Mouse (Mus musculus): ENCODE data around the gene Ptch1. TPM values are rescaled to one million over a fixed set of nuclear protein-coding genes. Genes with fewer than 3 reads are reported as not detected.
A peak's percentile ranks its signal among the peaks of the same experiment; 100 is the strongest.

The Ptch1 gene
- polyA plus RNA-seq, 1 experiment, result 2.2 TPM

GRCm38 (mm10) chr13:63572453-63573255, 744 bp downstream of the Ptch1 start:
- Histone ChIP-seq H3K4me2 (ENCODE audit: low read depth) (peak overlapping the region; percentile 55), H3ac (ENCODE audit: control insufficient read depth, insufficient read length) (no peak overlapping the region), H3K4me3 (no peak overlapping the region), H3K79me2 (ENCODE audit: control insufficient read depth, insufficient read depth) (no peaks in the 10 kb centered on the region), H3K27me3 (ENCODE audit: control insufficient read depth, insufficient read depth, insufficient read length) (peaks cover 31% of the 10 kb centered on the region), H3K36me3 (ENCODE audit: control insufficient read depth, insufficient read depth) (no peaks in the 10 kb centered on the region)
- TF ChIP-seq CEBPB (IDR thresholded peaks at IDR 0.05; ENCODE audit: insufficient read depth, poor library complexity, severe bottlenecking) (no peak), TCF3 (IDR thresholded peaks at IDR 0.05; ENCODE audit: insufficient read length, low read depth) (no peak)

- TF ChIP-seq USF1 (IDR thresholded peaks at IDR 0.05; ENCODE audit: low read depth) (no peak), MAX (IDR thresholded peaks at IDR 0.05; ENCODE audit: low read depth) (no peak), REST (IDR thresholded peaks at IDR 0.05; ENCODE audit: insufficient read depth, insufficient read length) (no peak), CEBPB (IDR thresholded peaks at IDR 0.05; ENCODE audit: insufficient read depth, poor library complexity, severe bottlenecking) (no peak), E2F4 (IDR thresholded peaks at IDR 0.05; ENCODE audit: insufficient read depth) (no peak), MYOD1 (IDR thresholded peaks at IDR 0.05; ENCODE audit: control insufficient read depth in 1 of 3, insufficient read length in 2 of 3, low read depth in 2 of 3) (no peak), TCF3 (IDR thresholded peaks at IDR 0.05; ENCODE audit: insufficient read length, low read depth) (no peak), TCF12 (IDR thresholded peaks at IDR 0.05; ENCODE audit: insufficient read depth, poor library complexity, severe bottlenecking) (no peak), SRF (IDR thresholded peaks at IDR 0.05; ENCODE audit: control insufficient read depth, insufficient read length, low read depth) (no peak), POLR2A (IDR thresholded peaks at IDR 0.05; ENCODE audit: insufficient read length, low read depth) (no peak), POLR2AphosphoS2 (IDR thresholded peaks at IDR 0.05; ENCODE audit: insufficient read length, low read depth) (no peak), MYOG (IDR thresholded peaks at IDR 0.05; ENCODE audit: control insufficient read depth in 1 of 3, insufficient read depth in 1 of 3, insufficient read length in 2 of 3, low read depth in 2 of 3) (no peak)
- Histone ChIP-seq H3K4me2 (ENCODE audit: low read depth) (peak overlapping the region; percentile 55), H3K4me3 (no peak overlapping the region), H3K36me3 (ENCODE audit: control insufficient read depth, insufficient read depth) (no peaks in the 10 kb centered on the region), H3K79me2 (ENCODE audit: control insufficient read depth, insufficient read depth) (no peaks in the 10 kb centered on the region), H3K27me3 (ENCODE audit: control insufficient read depth, insufficient read depth, insufficient read length) (peaks cover 31% of the 10 kb centered on the region), H3ac (ENCODE audit: control insufficient read depth, insufficient read length) (no peak overlapping the region)
Measured at GRCm38 (mm10) chr13:63572111-63572452, 1.3 kb downstream of the Ptch1 start.

- Histone ChIP-seq H3K79me2 (ENCODE audit: control insufficient read depth, insufficient read depth) (no peaks in the 10 kb centered on the region), H3K27me3 (ENCODE audit: control insufficient read depth, insufficient read depth, insufficient read length) (peaks cover 26% of the 10 kb centered on the region), H3K36me3 (ENCODE audit: control insufficient read depth, insufficient read depth) (no peaks in the 10 kb centered on the region), H3ac (ENCODE audit: control insufficient read depth, insufficient read length) (no peak overlapping the region), H3K4me3 (no peak overlapping the region), H3K4me2 (ENCODE audit: low read depth) (no peak overlapping the region)
- TF ChIP-seq TCF12 (IDR thresholded peaks at IDR 0.05; ENCODE audit: insufficient read depth, poor library complexity, severe bottlenecking) (no peak), USF1 (IDR thresholded peaks at IDR 0.05; ENCODE audit: low read depth) (no peak), MAX (IDR thresholded peaks at IDR 0.05; ENCODE audit: low read depth) (no peak), TCF3 (IDR thresholded peaks at IDR 0.05; ENCODE audit: insufficient read length, low read depth) (no peak)
Measured at GRCm38 (mm10) chr13:63570456-63570855, 2.9 kb downstream of the Ptch1 start.

- Histone ChIP-seq H3K27me3 (ENCODE audit: control insufficient read depth, insufficient read depth, insufficient read length) (peaks cover 25% of the 10 kb centered on the region), H3ac (ENCODE audit: control insufficient read depth, insufficient read length) (no peak overlapping the region), H3K4me2 (ENCODE audit: low read depth) (no peak overlapping the region), H3K36me3 (ENCODE audit: control insufficient read depth, insufficient read depth) (no peaks in the 10 kb centered on the region), H3K79me2 (ENCODE audit: control insufficient read depth, insufficient read depth) (no peaks in the 10 kb centered on the region), H3K4me3 (no peak overlapping the region)
- TF ChIP-seq SRF (IDR thresholded peaks at IDR 0.05; ENCODE audit: control insufficient read depth, insufficient read length, low read depth) (no peak), MYOD1 (IDR thresholded peaks at IDR 0.05; ENCODE audit: control insufficient read depth in 1 of 3, insufficient read length in 2 of 3, low read depth in 2 of 3) (no peak), TCF12 (IDR thresholded peaks at IDR 0.05; ENCODE audit: insufficient read depth, poor library complexity, severe bottlenecking) (no peak), REST (IDR thresholded peaks at IDR 0.05; ENCODE audit: insufficient read depth, insufficient read length) (no peak), POLR2A (IDR thresholded peaks at IDR 0.05; ENCODE audit: insufficient read length, low read depth) (no peak), MYOG (IDR thresholded peaks at IDR 0.05; ENCODE audit: control insufficient read depth in 1 of 3, insufficient read depth in 1 of 3, insufficient read length in 2 of 3, low read depth in 2 of 3) (no peak), USF1 (IDR thresholded peaks at IDR 0.05; ENCODE audit: low read depth) (no peak), E2F4 (IDR thresholded peaks at IDR 0.05; ENCODE audit: insufficient read depth) (no peak)
Measured at GRCm38 (mm10) chr13:63569396-63569756, 4.0 kb downstream of the Ptch1 start.

GRCm38 (mm10) chr13:63568741-63569395, 4.5 kb downstream of the Ptch1 start:
- H3K4me3 ChIP-seq, result peak overlapping the region; percentile 92
- H3K79me2 ChIP-seq (ENCODE audit: control insufficient read depth, insufficient read depth), result no peaks in the 10 kb centered on the region
- peak overlapping the region; percentile 85 for H3K4me2 ChIP-seq (ENCODE audit: low read depth)
- peaks cover 20% of the 10 kb centered on the region for H3K27me3 ChIP-seq (ENCODE audit: control insufficient read depth, insufficient read depth, insufficient read length)
- TF ChIP-seq SRF (IDR thresholded peaks at IDR 0.05; ENCODE audit: control insufficient read depth, insufficient read length, low read depth) (no peak), POLR2AphosphoS2 (IDR thresholded peaks at IDR 0.05; ENCODE audit: insufficient read length, low read depth) (no peak), POLR2A (IDR thresholded peaks at IDR 0.05; ENCODE audit: insufficient read length, low read depth) (no peak), E2F4 (IDR thresholded peaks at IDR 0.05; ENCODE audit: insufficient read depth) (no peak), MYOD1 (IDR thresholded peaks at IDR 0.05; ENCODE audit: control insufficient read depth in 1 of 3, insufficient read length in 2 of 3, low read depth in 2 of 3) (no peak), MYOG (IDR thresholded peaks at IDR 0.05; ENCODE audit: control insufficient read depth in 1 of 3, insufficient read depth in 1 of 3, insufficient read length in 2 of 3, low read depth in 2 of 3) (no peak), REST (IDR thresholded peaks at IDR 0.05; ENCODE audit: insufficient read depth, insufficient read length) (no peak), TCF3 (IDR thresholded peaks at IDR 0.05; ENCODE audit: insufficient read length, low read depth) (no peak), USF1 (IDR thresholded peaks at IDR 0.05; ENCODE audit: low read depth) (no peak)
- H3K36me3 ChIP-seq (ENCODE audit: control insufficient read depth, insufficient read depth), result no peaks in the 10 kb centered on the region
- no peak overlapping the region for H3ac ChIP-seq (ENCODE audit: control insufficient read depth, insufficient read length)

Measured in myocyte (in vitro differentiated cells).